Mouse (Mus musculus) CH12.LX (cell line): ENCODE measurements around the gene Celf2.
"Not testable (repeated sequence)": the region's sequence is repeated elsewhere in the genome, so short reads cannot be mapped to it uniquely, and the experiment has no call there.

ENCODE experiments used
- BHLHE40 ChIP-seq: IDR thresholded peaks from 2 replicates; pipeline ENCODE4 v1.6.1; 2011; ENCODE audit warnings: mild to moderate bottlenecking, low read depth, low read length, improper control_type of control experiment
- CHD2 ChIP-seq: IDR thresholded peaks from 2 replicates; pipeline ENCODE4 v1.6.1; 2011; ENCODE audit warnings: low read length, improper control_type of control experiment
- CTCF ChIP-seq, 2 experiments: IDR thresholded peaks in 1 of 2; conservative IDR thresholded peaks in 1 of 2; 2 replicates each; pipeline ENCODE4 v1.5.1; 2011 to 2012; ENCODE audit warnings: low read depth in 2 of 2, low read length in 2 of 2, improper control_type of control experiment in 1 of 2, inconsistent platforms in 1 of 2, mild to moderate bottlenecking in 1 of 2, moderate library complexity in 1 of 2
- MAX ChIP-seq: IDR thresholded peaks from 2 replicates; pipeline ENCODE4 v1.6.1; 2011; ENCODE audit warnings: low read length, improper control_type of control experiment
- UBTF ChIP-seq: IDR thresholded peaks from 2 replicates; pipeline ENCODE4 v1.6.1; 2012; ENCODE audit warnings: low read depth, mild to moderate bottlenecking, inconsistent platforms, low read length, improper control_type of control experiment, moderate library complexity
- ZMIZ1 ChIP-seq: IDR thresholded peaks from 2 replicates; pipeline ENCODE4 v1.6.1; 2012; ENCODE audit warnings: low read depth, mild to moderate bottlenecking, inconsistent platforms, low read length, improper control_type of control experiment

GRCm38 (mm10) chr2:7262668-7263067, 246.7 kb downstream of the Celf2 start:
- not testable (repeated sequence) for TF ChIP-seq MAX; CHD2; UBTF; ZMIZ1; CTCF (conservative IDR thresholded peaks at IDR 0.05 in 1 of 2, IDR thresholded peaks at IDR 0.05 in 1 of 2; ENCODE audit: low read depth in 2 of 2, low read length in 2 of 2); BHLHE40
